Mouse (Mus musculus): ENCODE results near the gene Gm765.

DNA sequence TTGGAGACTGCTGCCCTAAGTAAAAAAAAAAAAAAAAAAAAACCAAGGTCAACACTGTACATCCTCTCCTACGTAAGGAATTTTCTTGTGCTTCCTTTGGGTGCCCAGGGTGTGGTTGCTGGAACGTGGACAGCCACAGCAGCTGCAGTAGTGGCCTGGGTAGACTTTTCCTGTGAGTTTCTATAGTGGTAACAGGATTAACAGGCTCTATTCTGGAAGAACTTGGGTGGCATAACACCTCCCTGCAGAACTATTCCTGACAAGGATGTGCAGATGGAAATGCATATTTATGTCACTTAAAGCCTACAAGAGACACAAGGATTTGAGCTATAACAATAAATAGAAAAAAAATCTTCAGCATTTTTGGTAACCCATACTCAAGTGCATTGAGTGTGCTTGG is 83.5 kb downstream of the Gm765 start:
- no peak for TF ChIP-seq CTCF (IDR thresholded peaks at IDR 0.05; ENCODE audit: borderline replicate concordance, extremely low read depth, insufficient read depth, insufficient read length)
- no peak for TF ChIP-seq POLR2A (IDR thresholded peaks at IDR 0.05; ENCODE audit: borderline replicate concordance, extremely low read depth, insufficient read depth, insufficient read length, poor library complexity, severe bottlenecking)

All from brain, embryonic 14.5 days (tissue).